Mouse (Mus musculus): ENCODE results near the gene Plxdc2.

Gene Plxdc2

DNA sequence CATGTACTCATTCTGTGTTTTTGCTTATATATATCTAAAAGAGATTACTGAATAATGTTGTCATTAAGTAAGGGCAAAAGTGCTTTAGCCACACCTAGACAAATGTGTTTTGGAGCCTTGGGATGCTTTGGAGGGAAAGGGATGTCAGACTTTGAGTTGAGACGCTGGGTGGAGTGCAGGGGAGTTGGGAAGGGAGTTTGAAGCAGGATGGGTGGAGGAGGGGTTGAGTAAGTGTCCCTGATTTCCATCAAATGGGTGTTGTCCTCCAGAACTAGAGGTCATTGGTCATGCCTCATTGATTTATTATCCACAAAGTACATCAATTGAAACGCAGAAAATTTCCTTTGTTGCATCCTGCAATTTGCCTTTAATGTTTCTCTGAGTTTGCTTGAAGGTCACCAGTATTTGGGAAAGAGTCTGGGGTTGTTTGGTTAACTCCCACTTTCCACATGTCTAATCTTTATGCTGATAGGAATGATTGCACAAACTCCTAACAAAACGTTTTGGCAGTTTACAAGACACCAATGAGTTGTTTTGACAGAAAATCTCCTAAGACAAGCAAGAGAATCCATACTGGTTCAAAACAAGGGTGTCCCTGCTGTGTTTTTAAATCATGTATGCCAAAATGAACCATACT is 58.4 kb downstream of the Plxdc2 start:
- in situ Hi-C loops (cut with MseI, MboI), result no loop called here

DNA sequence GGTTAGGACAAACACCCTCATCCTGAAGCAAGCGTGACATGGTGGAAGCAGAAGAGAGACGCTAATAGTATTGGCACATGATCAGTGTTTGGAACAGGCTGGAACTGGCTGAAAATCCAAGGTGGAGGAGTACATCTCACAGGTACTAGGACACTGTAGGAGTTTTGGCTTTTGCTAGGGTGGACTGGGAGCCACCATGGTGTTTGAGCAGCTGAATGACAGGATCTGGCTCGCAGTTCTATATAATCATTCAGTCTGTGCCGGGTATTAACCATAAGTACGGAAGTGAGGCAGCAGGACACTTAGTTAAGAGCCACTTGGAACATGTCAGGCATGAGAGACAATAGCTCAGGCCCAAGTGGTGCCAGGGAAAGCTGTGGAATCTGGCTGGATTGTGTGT is 82.9 kb downstream of the Plxdc2 start:
- in situ Hi-C loops (cut with MseI, MboI), result no loop called here

DNA sequence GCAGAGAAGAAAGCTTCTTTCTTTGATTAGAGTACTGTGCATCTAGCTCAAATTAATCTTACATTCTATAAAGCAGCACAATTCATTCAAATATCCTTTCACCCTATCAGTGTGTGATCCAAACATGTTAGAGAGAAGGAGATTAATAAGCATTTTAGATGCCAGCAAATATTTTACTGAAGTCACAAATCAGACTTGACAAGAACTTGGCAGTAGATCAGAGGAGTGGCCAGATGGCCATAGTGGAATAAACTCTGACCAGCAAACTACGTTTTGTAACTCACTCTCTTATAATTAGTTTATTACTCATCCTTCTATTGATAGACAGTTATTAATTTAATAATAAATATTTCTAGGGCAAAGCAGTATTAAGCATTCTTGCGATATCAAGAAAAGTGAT is 86.5 kb downstream of the Plxdc2 start:
- in situ Hi-C loops (cut with MseI, MboI), result no loop called here

DNA sequence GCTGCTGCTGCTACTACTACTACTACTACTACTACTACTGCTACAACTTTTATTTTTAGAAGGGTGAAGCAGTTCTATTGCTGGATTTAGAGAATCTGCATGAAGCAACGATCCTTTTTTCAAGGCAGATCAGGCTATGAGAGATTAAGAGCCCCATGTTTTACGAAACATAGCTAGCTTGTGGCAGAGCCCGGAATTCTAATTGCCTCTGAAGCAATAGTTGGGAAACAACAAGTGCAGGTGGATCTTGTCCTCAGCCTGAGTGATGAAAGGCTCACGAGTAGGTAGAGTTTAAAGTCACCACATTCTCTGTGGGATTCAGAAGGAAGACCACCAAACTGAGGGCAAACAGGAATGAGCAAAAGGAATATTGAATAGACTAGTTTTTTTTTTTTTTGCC is 91.8 kb downstream of the Plxdc2 start:
- in situ Hi-C loops (cut with MseI, MboI), result no loop called here

DNA sequence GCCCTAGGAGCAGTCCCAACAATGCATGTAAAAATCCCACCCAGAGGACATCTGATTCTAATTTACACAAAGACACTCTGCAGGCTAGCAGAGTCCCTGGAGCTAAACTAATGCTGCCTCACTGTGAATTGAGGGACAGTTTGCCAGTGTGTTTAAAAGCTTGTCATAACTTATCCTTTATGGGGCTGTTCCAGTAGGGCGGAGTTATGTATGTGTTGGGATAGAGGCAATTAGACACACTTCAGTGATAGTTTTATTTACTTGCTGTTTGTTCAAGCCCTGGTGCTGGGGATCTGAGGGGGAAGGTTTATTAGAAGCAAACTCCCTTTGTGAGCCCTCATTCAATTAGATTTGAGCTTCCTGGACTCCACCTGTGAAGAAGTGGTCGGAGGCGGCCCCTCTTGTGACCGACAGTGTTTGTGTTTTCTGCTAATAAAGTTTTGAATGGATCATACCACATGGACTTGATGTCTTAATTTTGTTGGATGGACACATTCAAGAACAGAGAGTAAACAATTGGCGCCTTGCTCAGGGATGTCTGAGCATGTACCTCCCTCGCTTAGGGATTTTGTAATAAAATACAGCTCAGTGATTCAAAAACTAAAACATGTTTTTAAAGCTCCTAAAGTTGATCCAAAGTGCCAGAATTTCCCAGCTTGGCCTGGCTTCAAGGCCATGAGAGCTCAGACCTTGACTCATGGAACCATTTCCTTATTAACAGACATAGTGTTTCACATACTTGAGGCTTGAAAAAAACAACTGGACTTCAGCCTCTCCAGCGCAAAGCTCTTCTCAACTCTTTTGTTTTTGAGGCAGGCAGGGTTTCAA is 94.9 kb downstream of the Plxdc2 start:
- in situ Hi-C loops (cut with MseI, MboI), result no loop called here

DNA sequence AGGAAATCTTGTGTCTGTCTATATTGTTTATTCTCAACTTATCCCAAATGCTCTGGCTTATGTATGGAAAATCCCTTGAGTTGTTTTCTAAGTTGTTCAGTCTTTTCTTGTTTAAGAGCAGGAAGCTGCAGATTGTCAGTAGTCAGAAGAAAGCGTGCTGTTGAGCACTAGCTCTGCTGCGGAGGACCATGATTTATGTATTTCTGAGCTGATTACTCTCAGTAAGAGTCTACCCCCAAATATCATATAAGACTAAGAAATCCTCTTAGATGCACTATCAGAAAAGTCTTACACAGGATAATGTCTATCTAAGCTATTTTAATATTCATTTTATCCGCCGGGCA is 95.5 kb downstream of the Plxdc2 start:
- in situ Hi-C loops (cut with MseI, MboI), result no loop called here

DNA sequence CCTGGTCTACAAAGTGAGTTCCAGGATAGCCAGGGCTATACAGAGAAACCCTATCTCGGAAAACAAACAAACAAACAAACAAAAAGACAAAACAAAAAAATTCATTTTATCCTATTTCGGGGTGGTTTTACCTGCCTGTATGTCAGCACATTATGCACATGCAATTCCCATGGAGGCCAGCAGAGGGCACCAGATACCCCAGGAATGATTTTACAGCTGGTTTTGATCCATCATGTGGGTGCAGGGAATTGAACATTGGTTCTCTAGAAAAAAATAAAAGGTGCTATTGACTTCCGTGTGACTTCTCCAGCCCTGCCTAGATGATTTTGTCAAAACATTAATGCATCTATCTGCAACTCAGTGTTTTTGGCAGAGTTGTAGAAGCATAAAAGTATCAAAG is 96.0 kb downstream of the Plxdc2 start:
- in situ Hi-C loops (cut with MseI, MboI), result no loop called here

DNA sequence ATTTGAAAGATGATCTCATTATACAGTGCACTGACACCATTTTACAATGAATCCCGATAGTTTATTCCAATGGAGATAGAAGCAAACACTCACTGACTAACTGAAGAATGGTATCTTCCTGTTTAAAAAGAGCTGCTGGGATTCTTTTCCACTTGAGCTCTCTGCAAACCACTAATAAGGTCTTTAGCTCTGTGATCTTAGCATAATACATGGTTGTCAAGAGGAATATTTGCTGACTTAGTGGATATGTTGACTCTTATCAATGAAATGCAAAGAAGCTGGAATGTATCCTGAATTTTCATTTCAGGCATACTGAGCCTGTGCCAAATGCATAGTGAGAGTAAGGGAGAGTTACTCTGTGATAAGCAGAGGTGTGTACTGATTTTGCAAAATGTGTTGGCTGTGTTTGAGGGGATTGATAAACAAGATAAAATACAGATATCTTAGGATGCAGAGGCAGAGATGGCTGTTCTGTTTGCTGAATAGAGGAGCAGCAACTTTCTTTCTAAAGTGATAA is 100.2 kb downstream of the Plxdc2 start:
- in situ Hi-C loops (cut with MseI, MboI), result no loop called here

DNA sequence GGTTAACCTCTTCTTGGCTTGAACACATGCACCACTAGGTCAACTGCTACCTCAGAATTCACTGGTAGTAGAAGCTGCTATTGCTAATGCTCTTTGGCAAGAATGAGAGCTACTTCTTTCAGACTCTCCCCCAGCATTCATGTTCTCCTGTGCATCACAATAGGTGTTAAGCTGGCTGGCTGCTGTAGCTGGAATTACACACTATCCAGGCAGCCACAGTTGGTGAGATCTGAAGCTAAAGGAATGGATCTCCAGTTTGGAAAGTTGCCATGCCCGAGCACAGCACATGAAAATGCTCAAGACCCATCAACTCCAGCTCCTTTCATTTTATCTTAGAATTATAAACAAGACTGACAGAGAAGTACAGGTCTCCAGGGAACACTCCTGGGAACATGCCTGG is 103.4 kb downstream of the Plxdc2 start:
- in situ Hi-C loops (cut with MseI, MboI), result no loop called here

DNA sequence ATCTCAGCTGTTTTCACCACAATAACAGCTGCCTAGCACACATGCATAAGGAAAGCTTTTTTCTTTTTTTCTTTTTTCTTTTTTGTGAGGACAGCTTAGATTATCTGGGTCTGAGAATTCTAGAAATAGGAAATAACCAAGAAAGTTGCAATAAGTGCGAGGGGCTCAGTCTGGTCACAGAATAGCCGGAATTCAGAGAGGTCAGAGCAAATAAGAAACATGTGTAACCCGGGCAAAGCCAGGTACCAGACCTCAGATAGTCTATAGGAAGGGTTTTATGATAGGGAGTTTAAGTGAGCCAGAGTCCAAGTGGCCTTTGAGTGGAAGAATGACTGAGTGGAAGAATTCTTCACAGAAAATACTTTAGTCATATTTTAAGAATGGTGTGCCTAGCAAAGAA is 114.0 kb downstream of the Plxdc2 start:
- in situ Hi-C loops (cut with MseI, MboI), result no loop called here

DNA sequence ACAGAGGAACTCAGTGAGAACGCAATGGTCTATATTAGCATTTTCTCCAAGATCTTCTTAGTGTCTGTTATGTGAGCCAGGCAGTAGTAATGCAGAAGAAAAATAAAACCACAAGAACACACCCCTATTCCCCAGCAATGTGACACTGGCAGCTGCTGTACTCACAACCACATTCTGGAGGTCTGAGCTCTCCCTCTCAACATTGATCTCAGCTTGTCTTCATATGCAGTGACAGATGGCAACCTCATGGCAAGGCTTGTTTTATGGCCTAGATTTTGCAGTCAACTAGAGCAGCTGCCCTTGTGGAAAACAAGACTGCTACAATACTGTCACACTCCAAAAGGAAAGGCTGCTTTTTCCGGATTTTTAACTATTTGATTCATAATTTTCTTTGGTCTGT is 127.8 kb downstream of the Plxdc2 start:
- in situ Hi-C loops (cut with MseI, MboI), result no loop called here

DNA sequence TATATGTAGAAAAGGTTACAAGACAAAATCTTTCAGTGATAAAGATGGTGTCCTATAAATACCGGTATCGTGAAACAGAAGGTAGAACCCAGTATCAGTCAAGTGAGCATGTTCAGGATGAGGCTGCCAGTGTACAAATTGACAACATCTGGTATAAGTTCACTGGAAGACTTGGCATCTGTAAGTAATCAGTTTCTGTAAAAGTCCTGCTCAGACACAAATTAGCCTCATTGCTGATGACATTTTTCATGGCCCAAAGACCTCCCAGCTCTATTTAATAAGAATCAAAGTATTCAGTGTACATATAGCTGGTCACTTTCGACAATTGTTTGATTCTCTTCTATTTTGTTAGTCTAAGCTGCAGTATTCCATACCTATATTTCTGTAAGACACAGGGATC is 129.9 kb downstream of the Plxdc2 start:
- in situ Hi-C loops (cut with MseI, MboI), result no loop called here

DNA sequence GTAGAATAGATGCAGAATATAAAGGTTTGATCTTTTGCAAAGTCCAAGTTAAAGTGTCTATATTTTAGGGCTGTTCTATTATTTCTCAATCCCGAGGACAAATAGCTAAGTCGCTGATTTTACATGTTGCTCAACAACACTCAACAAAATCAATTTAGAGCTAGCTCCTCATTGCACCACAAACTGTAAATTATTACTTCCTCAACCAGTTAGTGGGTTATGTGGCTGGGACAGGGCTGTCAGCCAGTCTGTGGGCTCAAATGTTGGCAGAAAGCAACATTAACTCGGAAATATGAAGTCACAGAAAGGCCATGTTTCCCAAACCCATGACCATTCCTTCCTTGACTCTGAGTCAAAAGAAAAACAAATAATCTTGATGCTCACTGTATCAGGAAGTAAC is 135.1 kb downstream of the Plxdc2 start:
- in situ Hi-C loops (cut with MseI, MboI), result no loop called here

DNA sequence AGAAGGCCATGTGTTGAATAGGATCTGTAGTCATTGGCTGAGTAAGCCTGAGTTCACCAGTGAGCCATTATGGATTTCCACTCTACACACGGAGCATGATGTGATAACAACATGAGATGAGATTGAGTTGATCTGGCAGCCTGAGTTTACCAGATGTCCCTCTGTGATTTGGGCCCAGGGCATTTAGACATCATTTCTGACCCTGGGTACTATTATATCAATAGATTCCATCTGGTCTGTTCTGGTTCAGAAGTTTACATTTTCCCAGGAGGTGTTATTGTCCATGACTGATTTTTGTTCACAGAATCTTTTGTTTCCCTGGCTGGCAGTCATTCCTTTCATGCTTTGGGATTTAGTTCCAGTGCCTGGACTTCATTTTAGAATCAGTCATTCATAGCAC is 146.7 kb downstream of the Plxdc2 start:
- in situ Hi-C loops (cut with MseI, MboI), result no loop called here

DNA sequence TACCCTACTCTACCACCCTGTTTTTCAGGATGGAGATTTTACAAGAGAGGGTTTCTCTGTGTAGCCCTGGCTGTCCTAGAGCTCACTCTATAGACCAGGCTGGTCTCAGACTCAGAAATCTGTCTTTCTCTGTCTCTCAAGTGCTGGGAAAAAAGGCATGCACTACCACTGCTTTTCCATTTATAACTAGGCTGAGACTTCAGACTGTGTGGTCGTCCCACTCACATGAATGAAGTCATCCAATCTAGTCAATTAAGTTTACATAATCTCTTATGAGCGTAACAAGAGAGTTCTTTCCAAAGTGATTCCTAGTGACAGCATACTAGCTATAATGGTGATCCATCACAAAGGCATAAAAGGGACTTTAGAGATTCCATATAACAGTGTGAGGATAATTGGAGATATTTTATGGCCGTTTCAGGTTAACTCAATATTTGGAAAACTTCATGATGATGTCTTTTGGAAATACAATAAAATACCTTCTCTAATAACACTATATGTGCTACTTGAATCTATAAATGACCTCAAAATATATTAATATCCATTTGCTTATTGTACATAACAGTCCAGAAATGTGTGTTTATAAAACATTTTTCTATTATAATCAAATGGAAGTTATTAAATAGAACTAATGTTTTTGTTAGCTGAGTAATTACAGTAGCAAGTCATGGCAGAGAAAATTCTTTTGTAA is 151.6 kb downstream of the Plxdc2 start:
- in situ Hi-C loops (cut with MseI, MboI), result no loop called here

DNA sequence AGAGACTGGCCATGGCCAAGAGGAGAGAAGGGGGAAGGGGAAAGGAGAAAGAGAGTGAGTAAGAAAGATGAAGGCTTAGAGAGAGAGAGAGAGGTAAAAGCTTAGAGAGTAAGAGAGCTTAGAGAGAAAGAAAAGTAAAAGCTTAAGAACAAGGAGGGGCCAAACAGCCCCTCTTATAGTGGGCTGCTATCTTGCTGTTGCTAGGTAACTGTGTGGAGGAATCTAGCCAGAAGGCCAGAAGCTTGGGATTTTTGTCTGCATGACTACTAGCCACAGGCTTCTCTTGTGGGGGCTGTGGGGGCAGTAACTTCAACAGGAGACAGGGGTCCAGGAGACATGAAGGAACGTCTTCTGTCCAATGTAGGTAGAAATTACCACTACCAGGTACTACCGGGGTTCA is 162.0 kb downstream of the Plxdc2 start:
- in situ Hi-C loops (cut with MseI, MboI), result no loop called here

DNA sequence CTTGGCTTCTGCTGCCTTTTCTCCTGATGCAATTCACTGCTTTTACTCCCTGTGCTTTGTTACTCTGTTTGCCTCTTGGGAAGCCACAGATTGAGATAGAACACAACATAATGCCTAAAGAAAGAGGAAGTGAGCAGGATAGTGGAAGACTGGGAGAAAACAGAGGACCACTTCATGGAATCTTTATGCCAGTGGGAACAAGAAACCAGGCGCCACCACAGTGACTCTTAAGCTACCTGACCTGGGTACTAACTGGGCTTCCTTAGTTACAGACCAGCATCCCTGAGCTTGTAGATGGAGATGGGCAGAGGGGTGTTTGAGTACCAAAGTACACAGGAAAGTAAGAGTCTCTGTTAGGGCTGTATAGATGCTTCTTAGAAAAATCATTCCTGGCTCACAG is 167.3 kb downstream of the Plxdc2 start:
- in situ Hi-C loops (cut with MseI, MboI), result no loop called here

DNA sequence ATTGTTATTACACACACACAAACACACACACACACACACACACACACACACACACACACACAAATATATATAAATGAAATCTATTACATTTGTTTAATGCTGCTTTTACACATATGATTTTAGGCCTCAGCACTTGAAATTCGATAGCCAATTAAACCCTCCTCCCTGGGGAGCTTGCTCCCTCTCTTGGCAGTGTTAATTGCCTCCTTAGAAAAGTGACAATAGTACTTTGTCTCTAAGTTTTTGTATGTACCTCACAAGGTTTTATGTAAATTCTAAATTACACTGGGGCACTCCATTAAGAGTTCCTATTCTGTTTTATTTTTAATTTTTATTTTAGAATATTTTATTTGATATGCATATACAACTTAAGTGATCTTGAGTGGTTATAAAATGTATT is 176.1 kb downstream of the Plxdc2 start:
- in situ Hi-C loops (cut with MseI, MboI), result no loop called here

DNA sequence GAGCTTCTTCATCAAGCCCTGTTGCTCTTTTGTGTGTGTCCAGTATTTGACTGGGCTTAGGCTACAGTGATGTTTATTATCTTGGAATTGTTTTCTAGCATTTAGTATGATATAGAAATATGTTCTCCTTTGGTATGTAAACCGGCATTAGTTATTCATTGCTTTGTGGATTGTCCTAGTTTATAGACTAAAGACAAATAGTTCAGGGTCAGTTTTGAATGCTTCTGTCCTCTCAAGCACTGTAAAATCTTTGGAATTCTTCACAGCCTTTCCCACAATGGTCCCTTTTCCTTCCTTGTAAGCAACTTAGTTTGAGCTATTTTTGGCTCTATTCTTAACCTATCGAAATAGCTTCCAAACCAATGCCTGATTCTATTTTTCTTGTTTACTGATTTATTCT is 178.5 kb downstream of the Plxdc2 start:
- in situ Hi-C loops (cut with MseI, MboI), result no loop called here

DNA sequence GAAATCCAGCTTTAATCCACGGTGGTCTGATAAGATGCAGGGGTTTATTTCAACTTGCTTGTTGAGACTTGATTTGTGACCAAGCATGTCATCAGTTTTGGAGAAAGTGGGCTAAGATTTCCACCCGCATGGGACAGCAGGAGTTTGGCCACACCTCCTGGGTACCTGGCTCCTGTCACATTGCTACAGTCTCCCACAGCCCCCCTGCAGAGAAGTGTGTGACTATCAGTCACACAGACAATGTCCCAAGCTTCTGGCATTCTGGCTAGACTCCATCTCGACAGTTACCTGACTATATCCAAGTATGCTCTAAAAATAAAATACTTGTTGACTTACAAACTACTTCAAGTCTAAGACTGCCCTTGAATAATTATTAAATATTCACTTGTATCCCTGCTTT is 185.1 kb downstream of the Plxdc2 start:
- in situ Hi-C loops (cut with MseI, MboI), result no loop called here

DNA sequence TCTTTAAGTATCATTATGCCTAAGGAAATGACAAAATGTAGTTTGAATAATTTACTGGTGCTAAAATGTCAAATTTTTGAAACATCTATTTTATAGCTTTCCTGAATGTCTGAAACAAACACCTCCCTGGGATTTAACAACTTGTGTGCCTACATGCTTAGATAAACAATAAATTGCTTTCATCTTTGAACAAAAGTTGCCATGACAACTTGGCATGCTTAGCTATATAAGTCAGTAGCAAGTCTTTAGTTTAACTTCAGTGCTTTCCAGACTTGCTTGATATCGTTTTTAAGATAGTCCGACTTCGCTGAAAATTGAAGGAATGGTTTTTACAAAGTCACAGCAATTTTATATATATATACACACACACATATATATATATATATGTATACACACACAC is 189.1 kb downstream of the Plxdc2 start:
- in situ Hi-C loops (cut with MseI, MboI), result no loop called here

DNA sequence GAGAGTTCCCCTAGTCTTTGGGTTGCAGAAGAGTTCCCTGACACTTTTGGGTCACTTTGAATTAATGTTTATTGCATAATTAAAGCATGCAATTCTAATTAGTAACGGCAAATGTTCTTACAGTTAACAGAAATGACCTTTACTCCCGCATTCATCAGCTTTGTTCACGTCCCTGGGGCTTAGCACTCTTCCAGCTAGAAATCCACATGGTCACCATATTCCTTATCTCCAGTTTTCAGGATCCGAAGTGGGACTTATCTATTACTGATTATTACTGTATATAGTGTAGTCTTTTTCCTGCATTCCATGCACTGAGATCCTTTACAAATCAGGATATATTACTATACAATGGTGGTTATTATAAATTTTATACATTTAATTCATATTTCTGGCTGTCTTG is 203.2 kb downstream of the Plxdc2 start:
- in situ Hi-C loops (cut with MseI, MboI), result no loop called here

DNA sequence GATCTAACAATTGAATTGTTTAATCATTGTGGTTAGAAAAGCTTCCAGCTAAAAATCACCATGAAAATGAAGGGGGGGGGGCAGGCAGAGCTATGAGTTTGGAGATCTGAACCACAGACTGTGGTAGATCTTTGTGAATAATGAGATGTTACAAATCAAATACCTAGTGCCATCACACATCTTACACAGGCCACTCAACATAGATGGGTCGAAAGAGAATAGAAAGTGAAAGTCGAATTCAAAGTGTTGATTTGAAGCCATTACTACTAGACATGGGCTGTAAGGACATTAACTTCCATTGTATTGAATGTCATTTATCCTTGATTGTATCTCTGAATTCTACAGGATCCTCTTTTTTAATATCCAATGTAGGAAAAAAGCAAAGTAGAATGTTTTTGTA is 212.2 kb downstream of the Plxdc2 start:
- in situ Hi-C loops (cut with MseI, MboI), result no loop called here
